Mouse (Mus musculus) layer of hippocampus, adult 18-20 months (tissue): Measurements from ENCODE around the gene Eid1. TPM values are rescaled to one million over a fixed set of nuclear protein-coding genes. Genes with fewer than 3 reads are reported as not detected.

Experiments
- DNase-seq, 2 experiments: peaks; one replicate each; pipeline ENCODE4 v3.0.0; 2022; ENCODE audit warnings: low spot score in 2 of 2
- long read RNA-seq: library from polyadenylated mRNA; stranded (forward); transcript quantifications from one replicate; pipeline ENCODE4 v2.0.0, GENCODE M21; 2021
- total RNA-seq, 2 experiments: library from RNA; stranded (reverse); gene quantifications; 2 replicates each; pipeline ENCODE4 v1.2.3; 2021

Gene Eid1
- 100 to 1,000 TPM; 258 to 271 TPM for total RNA-seq
- long read RNA-seq, transcript Eid1-201 (1 exons, 1,691 nt) = major isoform, 180 of 180 reads
- long read RNA-seq, partial matches to known transcripts = 0 of 180 reads
- long read RNA-seq, other reads (novel, unspliced or antisense) = 0 of 180 reads

GRCm38 (mm10) chr2:125672957-125673631 lies at the start of gene Eid1:
TSS of gene Eid1 (plus strand) at chr2:125673095.
- DNase-seq = peak; percentile 74 to 86

GRCm38 (mm10) chr2:125623211-125623610 lies 49.7 kb upstream of the Eid1 start:
- DNase-seq = no peak

- DNase-seq = no peak
Measured at GRCm38 (mm10) chr2:125624127-125624685, 48.7 kb upstream of the Eid1 start.

GRCm38 (mm10) chr2:125624837-125625351 lies 48.0 kb upstream of the Eid1 start, which contains the start of gene Cep152:
TSS of gene Cep152 (minus strand) at chr2:125625113.
- DNase-seq = peak; percentile 96 to 97

GRCm38 (mm10) chr2:125626536-125626935 lies 46.4 kb upstream of the Eid1 start:
- DNase-seq = no peak

GRCm38 (mm10) chr2:125628487-125628886 lies 44.4 kb upstream of the Eid1 start:
- DNase-seq = no peak

- no peak for DNase-seq
Measured at GRCm38 (mm10) chr2:125630010-125630409, 42.9 kb upstream of the Eid1 start.

GRCm38 (mm10) chr2:125637331-125637730 lies 35.6 kb upstream of the Eid1 start:
- DNase-seq = no peak

GRCm38 (mm10) chr2:125644912-125645311 lies 28.0 kb upstream of the Eid1 start:
- DNase-seq = no peak

GRCm38 (mm10) chr2:125650038-125650437 lies 22.9 kb upstream of the Eid1 start:
- DNase-seq = no peak

GRCm38 (mm10) chr2:125650742-125651352 lies 22.0 kb upstream of the Eid1 start:
- no peak for DNase-seq

- DNase-seq = no peak
Measured at GRCm38 (mm10) chr2:125651563-125651962, 21.3 kb upstream of the Eid1 start.

- no peak for DNase-seq
Measured at GRCm38 (mm10) chr2:125653286-125653685, 19.6 kb upstream of the Eid1 start.

GRCm38 (mm10) chr2:125655391-125655790 lies 17.5 kb upstream of the Eid1 start:
- DNase-seq = no peak

GRCm38 (mm10) chr2:125659823-125660536 lies 12.9 kb upstream of the Eid1 start:
- DNase-seq = peak; percentile 62 to 81

- no peak for DNase-seq
Measured at GRCm38 (mm10) chr2:125660537-125661130, 12.3 kb upstream of the Eid1 start.

- no peak for DNase-seq
Measured at GRCm38 (mm10) chr2:125661156-125661555, 11.7 kb upstream of the Eid1 start.

- DNase-seq = no peak
Measured at GRCm38 (mm10) chr2:125662517-125662916, 10.4 kb upstream of the Eid1 start.

- no peak for DNase-seq
Measured at GRCm38 (mm10) chr2:125665213-125665612, 7.7 kb upstream of the Eid1 start.

- DNase-seq = no peak
Measured at GRCm38 (mm10) chr2:125665909-125666308, 7.0 kb upstream of the Eid1 start.

- DNase-seq = no peak
Measured at GRCm38 (mm10) chr2:125666668-125667067, 6.2 kb upstream of the Eid1 start.
